Mouse (Mus musculus) brain, embryonic 14.5 days (tissue): ENCODE results near the gene Myh14.

ENCODE experiments used
- CTCF ChIP-seq: fragments of 200-500 bp; IDR thresholded peaks from 2 replicates; pipeline ENCODE4 v1.5.1; 2012; ENCODE audit warnings: inconsistent platforms, mild to moderate bottlenecking, moderate library complexity, borderline replicate concordance; ENCODE audit not compliant: insufficient read depth, insufficient read length; ENCODE audit errors: extremely low read depth
- POLR2A ChIP-seq: fragments of 200-500 bp; IDR thresholded peaks from 2 replicates; pipeline ENCODE4 v1.6.1; 2012; ENCODE audit warnings: mild to moderate bottlenecking, inconsistent platforms, borderline replicate concordance; ENCODE audit not compliant: poor library complexity, insufficient read depth, insufficient read length, severe bottlenecking; ENCODE audit errors: extremely low read depth

DNA sequence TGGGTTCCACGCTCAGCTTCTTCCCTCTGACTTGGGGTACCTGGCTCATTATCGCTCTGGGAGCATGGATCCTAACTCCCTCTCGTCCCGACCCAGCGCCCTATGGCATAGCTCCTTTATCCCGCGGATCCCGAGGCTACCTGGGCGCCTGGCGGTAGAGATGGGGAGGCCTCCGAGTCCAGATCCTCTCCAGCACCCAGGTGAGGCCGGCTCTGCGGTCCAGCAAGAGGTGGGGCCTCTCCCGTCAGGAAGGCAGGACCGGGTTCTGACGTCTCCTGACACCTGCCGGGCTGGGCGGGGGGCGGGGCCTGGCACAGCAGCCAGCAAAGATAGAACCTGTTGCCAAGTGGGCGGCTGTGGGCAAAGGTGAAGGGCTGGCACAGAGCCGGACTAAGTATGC, 1.5 kb downstream of the Myh14 start:
- no peak for TF ChIP-seq POLR2A
- TF ChIP-seq CTCF = no peak
